Mouse (Mus musculus) forebrain, embryonic 13.5 days (tissue): Measurements from ENCODE around the gene Miga1. TPM values are rescaled to one million over a fixed set of nuclear protein-coding genes. Genes with fewer than 3 reads are reported as not detected.
"Not testable (repeated sequence)": the region's sequence is repeated elsewhere in the genome, so short reads cannot be mapped to it uniquely, and the experiment has no call there.

ENCODE experiments used
- ATAC-seq: fragments of 200-750 bp; cut with Nextera tagmentation; 2 replicates; pipeline ENCODE4 v1.8.0; 2017
- H3K27ac ChIP-seq: fragments of 300-500 bp; sonication (generic); 2 replicates; pipeline ENCODE4 v1.5.1; 2015; ENCODE audit warnings: inconsistent platforms, mild to moderate bottlenecking, moderate library complexity
- H3K27me3 ChIP-seq: fragments of 300-500 bp; sonication (generic); 2 replicates; pipeline ENCODE4 v1.6.1; 2015; ENCODE audit warnings: mild to moderate bottlenecking, inconsistent platforms
- H3K36me3 ChIP-seq: fragments of 300-500 bp; sonication (generic); 2 replicates; pipeline ENCODE4 v1.6.1; 2015; ENCODE audit warnings: mild to moderate bottlenecking, inconsistent platforms; ENCODE audit not compliant: poor library complexity, severe bottlenecking
- H3K4me1 ChIP-seq: fragments of 300-500 bp; sonication (generic); 2 replicates; pipeline ENCODE4 v1.6.1; 2015; ENCODE audit warnings: inconsistent platforms
- H3K4me2 ChIP-seq: fragments of 300-500 bp; sonication (generic); 2 replicates; pipeline ENCODE4 v1.6.1; 2015; ENCODE audit warnings: inconsistent platforms, mild to moderate bottlenecking, moderate library complexity
- H3K4me3 ChIP-seq: fragments of 300-500 bp; sonication (generic); 2 replicates; pipeline ENCODE4 v1.5.1; 2015; ENCODE audit warnings: mild to moderate bottlenecking, inconsistent platforms
- H3K9ac ChIP-seq: fragments of 300-500 bp; sonication (generic); 2 replicates; pipeline ENCODE4 v1.6.1; 2015; ENCODE audit warnings: mild to moderate bottlenecking, inconsistent platforms
- H3K9me3 ChIP-seq: fragments of 300-500 bp; sonication (generic); replicated peaks from 2 replicates; pipeline ENCODE4 v1.6.1; 2016; ENCODE audit warnings: inconsistent platforms
- WGBS: fragments of 180-500 bp; shearing (Covaris S2); methylation state at CpG from one replicate; pipeline ENCODE4 v1.1.7; 2015; 5-methylcytosine and 5-hydroxymethylcytosine counted together
- polyA plus RNA-seq: library from polyadenylated mRNA; unstranded; fragments of >200 nt; fragmentation: Nextera tagmentation; extraction: Ambion mirVana; gene quantifications from 2 replicates; pipeline ENCODE4 v1.2.1, GENCODE M21; 2015

Gene Miga1
- polyA plus RNA-seq, 1 experiment from 2014 or later: 22.1 TPM

GRCm38 (mm10) chr3:152259409-152259808, 80.8 kb downstream of the Miga1 start:
- not testable (repeated sequence) for H3K4me3 ChIP-seq, H3K9me3 ChIP-seq, H3K4me1 ChIP-seq, H3K4me2 ChIP-seq, H3K9ac ChIP-seq, H3K27ac ChIP-seq, H3K36me3 ChIP-seq
- 49% methylated on average over 8 of the region's 9 CpGs for WGBS
- peaks cover 29% of the 10 kb centered on the region for H3K27me3 ChIP-seq
- ATAC-seq: peak; percentile 70

GRCm38 (mm10) chr3:152257528-152257927, 82.7 kb downstream of the Miga1 start:
- Histone ChIP-seq H3K9ac (no peak overlapping the region), H3K4me2 (no peak overlapping the region), H3K27ac (no peak overlapping the region), H3K4me1 (no peaks in the 10 kb centered on the region), H3K9me3 (no peaks in the 10 kb centered on the region), H3K27me3 (peaks cover 15% of the 10 kb centered on the region), H3K36me3 (no peaks in the 10 kb centered on the region), H3K4me3 (no peak overlapping the region)
- 87% methylated on average over 3 of the region's 3 CpGs for WGBS
- no peak for ATAC-seq

DNA sequence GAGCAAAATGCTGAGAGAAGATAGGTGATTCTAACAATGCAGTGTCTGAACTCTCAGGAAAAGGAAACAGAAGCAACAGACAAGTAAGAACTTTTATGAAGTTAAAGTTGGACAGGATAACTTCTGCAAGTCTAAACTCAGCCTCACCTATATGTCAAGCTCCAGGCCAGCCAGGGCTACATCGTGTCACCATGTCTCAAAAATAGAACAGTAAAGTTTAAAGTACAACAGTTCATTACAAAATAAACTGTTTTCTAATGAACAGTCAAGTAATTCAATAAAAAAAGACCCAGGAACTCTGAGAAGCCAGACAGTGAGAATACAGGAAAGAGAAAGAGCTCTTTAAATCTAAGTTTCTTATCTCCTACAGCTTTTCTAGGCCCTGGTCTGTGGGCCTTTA, 89.7 kb downstream of the Miga1 start:
- no peaks in the 10 kb centered on the region for H3K36me3 ChIP-seq
- H3K4me2 ChIP-seq: no peak overlapping the region
- no peak overlapping the region for H3K4me3 ChIP-seq
- no peaks in the 10 kb centered on the region for H3K4me1 ChIP-seq
- 88% methylated on average over 1 of the region's 1 CpGs for WGBS
- H3K27me3 ChIP-seq: no peaks in the 10 kb centered on the region
- no peaks in the 10 kb centered on the region for H3K9me3 ChIP-seq
- no peak for ATAC-seq
- no peak overlapping the region for H3K9ac ChIP-seq
- no peak overlapping the region for H3K27ac ChIP-seq

GRCm38 (mm10) chr3:152247708-152248107, 92.5 kb downstream of the Miga1 start:
- H3K4me1 ChIP-seq: no peaks in the 10 kb centered on the region
- H3K9ac ChIP-seq: no peak overlapping the region
- H3K4me2 ChIP-seq: no peak overlapping the region
- H3K27ac ChIP-seq: no peak overlapping the region
- 90% methylated on average over 12 of the region's 12 CpGs for WGBS
- no peaks in the 10 kb centered on the region for H3K27me3 ChIP-seq
- no peak overlapping the region for H3K4me3 ChIP-seq
- no peak for ATAC-seq
- H3K36me3 ChIP-seq: no peaks in the 10 kb centered on the region
- H3K9me3 ChIP-seq: no peaks in the 10 kb centered on the region

DNA sequence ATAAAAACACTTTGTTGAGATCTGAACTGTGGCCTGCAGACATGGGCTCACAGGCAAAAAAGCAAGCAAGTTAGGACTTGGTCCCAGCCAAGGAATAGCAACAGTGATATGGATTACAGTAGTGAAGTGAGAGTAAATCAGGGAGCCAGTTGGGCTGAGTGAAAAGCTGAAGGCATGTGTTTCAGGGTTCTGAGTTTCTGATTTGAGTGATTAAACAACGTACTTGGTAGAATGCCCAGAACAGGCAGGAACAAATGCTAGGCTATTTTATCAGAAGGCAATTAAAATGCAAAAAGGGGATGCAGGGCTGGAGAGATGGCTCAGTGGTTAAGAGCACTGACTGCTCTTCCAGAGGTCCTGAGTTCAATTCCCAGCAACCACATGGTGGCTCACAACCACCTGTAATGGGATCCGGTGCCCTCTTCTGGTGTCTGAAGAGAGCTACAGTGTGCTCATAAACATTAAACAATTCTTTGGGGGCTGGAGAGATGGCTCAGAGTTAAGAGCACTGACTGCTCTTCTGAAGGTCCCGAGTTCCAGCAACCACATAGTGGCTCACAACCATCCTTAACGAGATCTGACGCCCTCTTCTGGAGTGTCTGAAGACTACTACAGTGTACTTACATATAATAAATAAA, 94.8 kb downstream of the Miga1 start:
- no peak overlapping the region for H3K27ac ChIP-seq
- WGBS: 74% methylated on average over 5 of the region's 5 CpGs
- no peaks in the 10 kb centered on the region for H3K4me1 ChIP-seq
- peaks cover 7% of the 10 kb centered on the region; the same call in 1 of the 2 replicates for H3K36me3 ChIP-seq
- no peak overlapping the region for H3K4me2 ChIP-seq
- no peak overlapping the region for H3K4me3 ChIP-seq
- H3K9me3 ChIP-seq: no peaks in the 10 kb centered on the region
- ATAC-seq: peak; percentile 36
- no peaks in the 10 kb centered on the region for H3K27me3 ChIP-seq
- H3K9ac ChIP-seq: no peak overlapping the region

DNA sequence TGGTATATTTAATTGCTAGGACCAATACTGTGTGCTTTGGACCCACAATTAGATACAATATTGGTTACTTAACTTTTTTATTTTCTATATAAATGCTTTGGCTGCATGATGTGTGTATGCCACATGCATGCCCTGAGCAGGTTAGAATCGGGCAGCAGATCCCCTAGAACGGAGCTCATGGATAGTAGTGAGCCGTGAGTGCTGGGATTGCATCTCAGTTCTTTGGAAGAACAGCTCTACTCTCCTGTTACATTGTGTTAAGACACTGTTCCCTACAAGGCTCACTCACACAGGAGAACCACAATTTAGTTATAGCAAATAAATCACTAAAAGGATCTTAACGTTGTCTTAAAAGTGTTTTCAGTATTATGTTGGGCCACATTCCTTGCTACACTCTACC, 96.9 kb downstream of the Miga1 start:
- 78% methylated on average over 4 of the region's 4 CpGs for WGBS
- Histone ChIP-seq H3K4me3 (no peak overlapping the region), H3K27ac (no peak overlapping the region), H3K9me3 (no peaks in the 10 kb centered on the region), H3K4me2 (no peak overlapping the region), H3K9ac (no peak overlapping the region), H3K36me3 (peaks cover 24% of the 10 kb centered on the region), H3K27me3 (no peaks in the 10 kb centered on the region), H3K4me1 (no peaks in the 10 kb centered on the region)
- ATAC-seq: no peak

GRCm38 (mm10) chr3:152241098-152241497, 99.1 kb downstream of the Miga1 start:
- no peak for ATAC-seq
- Histone ChIP-seq H3K9me3 (no peaks in the 10 kb centered on the region), H3K27me3 (no peaks in the 10 kb centered on the region), H3K36me3 (peaks cover 35% of the 10 kb centered on the region), H3K4me1 (no peaks in the 10 kb centered on the region), H3K4me2 (no peak overlapping the region), H3K4me3 (no peak overlapping the region), H3K9ac (no peak overlapping the region), H3K27ac (no peak overlapping the region)
- WGBS: 85% methylated on average over 3 of the region's 3 CpGs

- peaks cover 44% of the 10 kb centered on the region for H3K36me3 ChIP-seq
- H3K27ac ChIP-seq: no peak overlapping the region
- no peak overlapping the region for H3K9ac ChIP-seq
- H3K4me2 ChIP-seq: no peak overlapping the region
- ATAC-seq: no peak
- no peaks in the 10 kb centered on the region for H3K27me3 ChIP-seq
- H3K9me3 ChIP-seq: no peaks in the 10 kb centered on the region
- no peak overlapping the region for H3K4me3 ChIP-seq
- no peaks in the 10 kb centered on the region for H3K4me1 ChIP-seq
- WGBS: 94% methylated on average over 1 of the region's 1 CpGs
These were observed 100.6 kb downstream of the Miga1 start for GRCm38 (mm10) chr3:152239592-152239991.

DNA sequence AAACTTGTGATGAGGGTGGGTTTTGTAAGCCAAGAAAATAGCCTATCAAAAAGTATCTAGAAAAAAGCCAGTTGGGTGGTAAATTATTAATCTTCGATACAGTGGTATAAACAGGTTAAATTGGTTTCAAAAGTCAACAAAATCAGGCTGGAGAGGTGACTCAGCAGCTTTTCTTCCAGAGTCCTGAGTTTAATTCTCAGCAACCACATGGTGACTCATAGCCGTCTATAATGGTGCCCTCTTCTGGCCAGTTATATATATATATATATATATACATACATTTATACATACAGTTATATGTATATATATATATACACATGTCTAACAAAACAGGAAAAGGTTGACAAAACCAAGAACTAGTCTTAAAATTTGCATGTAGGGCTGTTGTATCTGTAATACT, 101.4 kb downstream of the Miga1 start:
- Histone ChIP-seq H3K27me3 (no peaks in the 10 kb centered on the region), H3K4me1 (no peaks in the 10 kb centered on the region), H3K9ac (no peak overlapping the region), H3K36me3 (peaks cover 49% of the 10 kb centered on the region), H3K4me3 (no peak overlapping the region), H3K9me3 (no peaks in the 10 kb centered on the region), H3K4me2 (no peak overlapping the region), H3K27ac (no peak overlapping the region)
- ATAC-seq: peak; percentile 14; the same call in 1 of the 2 replicates
- WGBS: 65% methylated on average over 2 of the region's 2 CpGs

- no peak for ATAC-seq
- H3K9ac ChIP-seq: no peak overlapping the region
- WGBS: 96% methylated on average over 1 of the region's 1 CpGs
- H3K4me3 ChIP-seq: no peak overlapping the region
- H3K36me3 ChIP-seq: peaks cover 65% of the 10 kb centered on the region
- no peaks in the 10 kb centered on the region for H3K9me3 ChIP-seq
- no peak overlapping the region for H3K4me2 ChIP-seq
- no peaks in the 10 kb centered on the region for H3K27me3 ChIP-seq
- no peaks in the 10 kb centered on the region for H3K4me1 ChIP-seq
- H3K27ac ChIP-seq: no peak overlapping the region
These were observed 104.4 kb downstream of the Miga1 start for GRCm38 (mm10) chr3:152235805-152236204.

DNA sequence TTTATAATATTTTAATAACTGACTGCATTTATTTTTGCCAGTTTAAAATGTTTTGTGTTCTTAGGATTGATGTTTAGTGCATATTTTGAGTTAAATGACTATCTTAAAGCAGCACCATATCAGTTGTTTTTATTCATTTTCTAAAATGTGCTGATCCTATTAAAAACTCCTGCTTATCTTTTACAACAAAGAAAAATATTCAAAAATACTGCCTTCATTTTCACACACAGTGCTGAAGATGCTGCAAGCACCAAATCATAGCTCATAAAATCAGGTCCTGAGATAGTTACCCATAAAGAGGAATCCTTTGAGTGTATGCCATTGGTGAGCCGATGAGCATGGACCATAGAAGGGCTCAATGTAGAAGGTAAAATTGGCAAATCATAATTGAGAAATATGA, 105.0 kb downstream of the Miga1 start:
- ATAC-seq: no peak

GRCm38 (mm10) chr3:152231333-152232100, 108.7 kb downstream of the Miga1 start:
- no peak overlapping the region for H3K4me3 ChIP-seq
- no peaks in the 10 kb centered on the region for H3K27me3 ChIP-seq
- WGBS: 53% methylated on average over 6 of the region's 6 CpGs
- H3K9ac ChIP-seq: no peak overlapping the region
- no peak overlapping the region for H3K27ac ChIP-seq
- no peak overlapping the region for H3K4me2 ChIP-seq
- H3K36me3 ChIP-seq: peaks cover 68% of the 10 kb centered on the region
- no peaks in the 10 kb centered on the region for H3K4me1 ChIP-seq
- no peaks in the 10 kb centered on the region for H3K9me3 ChIP-seq
- no peak for ATAC-seq

More for the DNA sequence above, 105.0 kb downstream of the Miga1 start:
- no peak overlapping the region for H3K4me2 ChIP-seq
- H3K4me3 ChIP-seq: no peak overlapping the region
- no peak overlapping the region for H3K9ac ChIP-seq
- no peaks in the 10 kb centered on the region for H3K9me3 ChIP-seq
- H3K27me3 ChIP-seq: no peaks in the 10 kb centered on the region
- no peak overlapping the region for H3K27ac ChIP-seq
- peaks cover 64% of the 10 kb centered on the region for H3K36me3 ChIP-seq
- H3K4me1 ChIP-seq: no peaks in the 10 kb centered on the region
- 98% methylated on average over 1 of the region's 1 CpGs for WGBS
